Mouse (Mus musculus) 416B (cell line): ENCODE data around the gene Reg4.

ENCODE experiments used
- DNase-seq: peaks from one replicate; pipeline ENCODE4 v3.0.0; 2011; ENCODE audit warnings: low read depth

Gene Reg4

DNA sequence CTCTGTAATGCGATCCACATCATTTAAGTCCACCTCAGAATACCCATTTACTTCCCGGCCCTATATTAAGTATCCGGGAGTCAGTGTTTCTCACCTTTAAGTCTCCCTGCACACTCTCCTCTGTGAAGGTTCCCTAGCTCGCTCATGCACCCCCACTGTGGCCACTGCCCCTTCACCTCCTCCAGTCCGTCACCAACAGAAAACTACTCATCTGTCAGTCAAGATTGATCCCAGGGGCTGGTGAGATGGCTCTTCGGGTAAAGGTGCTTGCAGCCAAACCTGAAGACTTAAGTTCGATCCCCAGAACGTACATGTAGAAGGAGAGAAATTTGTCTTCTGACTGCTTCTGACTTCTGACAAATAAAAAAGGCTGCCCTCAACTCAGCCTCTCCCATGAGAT lies 60.5 kb downstream of the Reg4 start:
- no peak for DNase-seq

DNA sequence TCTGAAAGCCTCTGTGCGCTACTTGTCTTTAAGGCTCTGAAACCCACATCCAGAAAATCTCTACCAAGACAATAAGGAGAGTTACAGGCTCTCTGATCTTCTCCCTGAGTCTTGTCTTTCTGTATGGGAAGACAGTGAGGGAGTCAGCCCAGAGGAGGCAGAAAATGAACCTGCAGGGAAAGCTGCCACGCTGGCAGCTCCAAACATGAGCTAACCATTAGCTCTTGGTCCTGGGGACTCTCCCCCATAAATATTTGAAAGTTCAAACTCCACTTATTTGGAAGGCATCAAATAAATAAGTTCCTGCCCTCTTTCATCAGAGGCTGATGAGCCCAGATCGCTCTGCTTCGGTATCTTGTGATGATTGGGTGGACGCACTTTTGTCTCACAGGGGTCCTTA lies 61.2 kb downstream of the Reg4 start:
- no peak for DNase-seq
